Mouse (Mus musculus): ENCODE results near the gene Rgcc.

The Rgcc gene

DNA sequence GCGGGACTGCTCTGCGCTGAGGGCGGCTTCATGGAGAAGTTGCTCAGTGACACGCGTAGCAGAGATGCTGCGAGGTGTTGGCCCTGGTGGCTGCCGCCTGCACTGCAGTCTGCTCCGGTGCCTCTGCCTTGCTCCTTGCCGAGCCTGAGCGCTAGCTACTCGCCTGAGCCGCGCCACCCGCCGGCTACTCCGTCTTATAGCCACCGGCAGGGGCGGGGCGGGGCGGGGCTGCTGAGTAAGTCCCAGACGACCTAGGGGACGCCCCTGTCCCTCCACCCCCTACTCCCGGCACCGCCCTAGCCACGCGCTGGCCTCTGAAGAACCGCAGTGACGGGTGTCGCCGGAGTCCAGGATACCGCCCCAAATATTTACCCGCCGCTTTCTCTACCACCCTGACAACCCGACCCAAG lies at the start of gene Rgcc:
Gene Rgcc (minus strand): TSS at position 180 of the 410 bp plus-strand sequence.
- peak; percentile 87 for DNase-seq (ENCODE audit: low spot score)

DNA sequence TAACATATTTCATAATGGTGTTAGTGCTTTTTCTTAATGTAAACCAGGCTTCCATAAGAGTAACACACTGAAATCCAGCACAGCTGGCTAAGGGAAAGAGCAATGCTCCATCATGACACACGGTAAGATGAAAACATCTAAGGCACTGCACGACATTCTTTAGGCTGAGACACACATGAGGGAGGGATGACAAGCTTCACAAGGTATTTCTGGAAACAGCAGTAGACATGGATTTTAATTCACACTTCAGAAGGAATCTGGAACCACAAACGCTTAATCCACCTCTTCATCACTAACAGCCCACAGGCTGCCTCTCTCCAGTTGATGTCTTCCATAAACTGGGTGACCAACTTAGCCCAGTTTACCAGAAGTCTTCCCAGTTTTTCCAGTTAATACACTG lies 44.9 kb upstream of the Rgcc start:
- no peak for DNase-seq (ENCODE audit: low spot score)

DNA sequence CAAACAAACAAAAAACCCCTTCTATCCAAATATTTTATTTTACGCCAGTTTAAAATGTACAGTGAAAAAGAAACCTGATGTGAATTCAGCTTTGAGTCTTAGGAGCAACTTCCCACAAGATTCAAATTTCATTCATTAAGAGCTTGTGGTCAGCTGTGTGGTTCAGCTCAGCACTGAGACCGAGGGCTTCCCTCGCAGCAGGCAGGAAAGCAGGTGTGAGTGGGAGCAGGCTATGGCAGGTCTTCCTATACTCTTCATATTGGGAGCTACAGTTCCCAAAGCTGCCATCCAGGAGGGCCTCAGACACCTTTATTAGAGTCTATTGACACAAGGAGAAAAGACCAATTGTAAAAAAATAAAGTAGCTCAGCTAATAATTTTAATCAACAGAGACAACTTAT lies 34.2 kb upstream of the Rgcc start:
- no peak for DNase-seq (ENCODE audit: low spot score)

DNA sequence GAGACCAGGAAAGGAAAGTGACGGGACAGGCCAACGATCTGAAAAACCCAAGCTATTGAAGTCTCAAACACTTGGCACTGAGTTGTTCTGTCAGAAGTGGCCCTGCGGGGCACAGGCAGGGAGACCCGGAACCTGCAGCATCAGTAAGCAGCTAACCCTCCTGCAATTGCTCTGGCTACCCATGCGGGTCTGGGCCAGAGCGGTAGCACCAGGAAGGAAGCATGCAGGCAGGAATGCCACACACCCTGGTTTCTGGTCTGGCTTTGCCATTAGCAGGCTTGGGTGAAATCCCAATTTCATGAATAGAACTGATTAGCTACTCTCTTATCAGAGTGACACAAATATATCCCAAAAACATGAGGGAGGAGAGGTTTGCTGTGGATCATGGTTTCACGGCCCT lies 30.5 kb upstream of the Rgcc start:
- no peak for DNase-seq (ENCODE audit: low spot score)

GRCm38 (mm10) chr14:79330944-79331561 lies 29.6 kb upstream of the Rgcc start:
- no peak for DNase-seq (ENCODE audit: low spot score)

DNA sequence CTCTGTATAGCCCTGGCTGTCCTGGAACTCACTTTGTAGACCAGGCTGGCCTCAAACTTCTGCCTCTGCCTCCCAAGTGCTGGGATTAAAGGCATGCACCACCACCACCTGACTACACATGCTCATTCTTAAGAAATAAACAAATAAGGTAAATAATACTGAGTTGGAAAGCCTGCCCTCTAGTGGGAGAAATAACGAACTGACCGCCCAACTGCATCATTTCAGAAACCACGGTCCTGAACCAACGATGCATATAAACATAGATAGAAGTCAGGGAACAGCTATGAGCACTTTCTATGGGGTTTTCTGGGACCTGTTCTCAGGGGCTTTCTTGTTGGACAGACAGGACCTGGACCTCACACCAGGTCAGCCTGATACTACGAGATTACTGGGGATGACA lies 25.6 kb upstream of the Rgcc start:
- no peak for DNase-seq (ENCODE audit: low spot score)

GRCm38 (mm10) chr14:79324112-79324840 lies 22.8 kb upstream of the Rgcc start:
- no peak for DNase-seq (ENCODE audit: low spot score)

DNA sequence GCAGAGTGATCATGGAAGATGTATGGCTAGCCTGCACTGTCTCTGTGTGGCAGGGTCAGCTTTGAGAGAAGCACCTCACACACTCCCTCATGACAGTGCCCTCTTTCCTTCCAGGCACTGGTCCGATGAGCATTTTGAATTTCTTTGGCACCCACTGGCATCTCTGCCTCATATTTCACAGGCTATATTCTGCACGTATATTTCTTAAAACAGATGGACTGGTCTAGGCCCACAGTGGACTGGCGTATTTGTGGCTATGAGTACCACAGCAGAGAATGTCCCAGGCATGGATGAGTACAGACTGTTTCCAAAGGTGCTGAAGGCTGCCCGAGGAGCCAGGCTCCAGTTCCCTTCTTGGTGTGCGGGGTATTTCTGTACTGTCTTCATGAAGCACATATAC lies 20.4 kb upstream of the Rgcc start:
- DNase-seq (ENCODE audit: low spot score) = no peak

DNA sequence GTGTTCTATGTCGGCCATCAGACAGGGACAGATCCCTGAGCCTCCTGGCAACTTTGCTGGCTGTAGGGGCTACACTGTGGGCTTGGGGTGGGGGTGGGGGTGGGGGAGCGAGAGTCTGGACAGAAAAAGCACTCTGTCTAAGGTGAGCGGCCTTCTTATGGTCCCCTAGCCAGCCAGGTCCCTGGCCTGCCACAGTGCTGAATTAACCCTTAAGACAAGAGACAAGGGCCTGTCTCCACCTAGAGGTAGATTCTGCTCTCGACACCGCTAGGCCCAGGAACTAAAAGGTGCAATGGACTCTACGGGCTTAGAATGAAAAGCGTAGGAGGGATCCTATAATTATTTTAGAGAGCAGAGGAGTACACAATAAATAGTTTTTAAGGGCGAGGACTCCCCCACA lies 19.7 kb upstream of the Rgcc start:
- DNase-seq (ENCODE audit: low spot score) = no peak

DNA sequence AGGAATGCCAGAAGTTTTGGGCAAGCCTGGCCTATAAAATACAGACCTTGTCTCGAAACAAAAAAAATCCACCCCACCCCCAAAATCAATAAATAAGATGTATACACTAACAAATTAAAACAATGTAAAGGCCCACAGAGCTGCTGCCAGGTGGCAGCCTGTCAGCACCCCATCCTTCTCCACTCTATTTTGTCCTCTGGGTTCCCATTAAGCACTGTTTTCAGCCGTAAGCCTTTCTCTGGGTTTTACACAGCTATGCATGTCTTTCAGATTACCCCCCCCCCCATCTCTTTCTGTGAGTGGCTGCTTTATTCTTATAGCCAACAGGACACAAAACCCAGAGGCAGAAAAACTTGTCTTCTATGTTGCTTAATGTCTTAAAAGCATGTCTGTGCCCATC lies 16.2 kb upstream of the Rgcc start:
- DNase-seq (ENCODE audit: low spot score) = no peak

- no peak for DNase-seq (ENCODE audit: low spot score)
Observed at GRCm38 (mm10) chr14:79315877-79316276, 14.4 kb upstream of the Rgcc start.

DNA sequence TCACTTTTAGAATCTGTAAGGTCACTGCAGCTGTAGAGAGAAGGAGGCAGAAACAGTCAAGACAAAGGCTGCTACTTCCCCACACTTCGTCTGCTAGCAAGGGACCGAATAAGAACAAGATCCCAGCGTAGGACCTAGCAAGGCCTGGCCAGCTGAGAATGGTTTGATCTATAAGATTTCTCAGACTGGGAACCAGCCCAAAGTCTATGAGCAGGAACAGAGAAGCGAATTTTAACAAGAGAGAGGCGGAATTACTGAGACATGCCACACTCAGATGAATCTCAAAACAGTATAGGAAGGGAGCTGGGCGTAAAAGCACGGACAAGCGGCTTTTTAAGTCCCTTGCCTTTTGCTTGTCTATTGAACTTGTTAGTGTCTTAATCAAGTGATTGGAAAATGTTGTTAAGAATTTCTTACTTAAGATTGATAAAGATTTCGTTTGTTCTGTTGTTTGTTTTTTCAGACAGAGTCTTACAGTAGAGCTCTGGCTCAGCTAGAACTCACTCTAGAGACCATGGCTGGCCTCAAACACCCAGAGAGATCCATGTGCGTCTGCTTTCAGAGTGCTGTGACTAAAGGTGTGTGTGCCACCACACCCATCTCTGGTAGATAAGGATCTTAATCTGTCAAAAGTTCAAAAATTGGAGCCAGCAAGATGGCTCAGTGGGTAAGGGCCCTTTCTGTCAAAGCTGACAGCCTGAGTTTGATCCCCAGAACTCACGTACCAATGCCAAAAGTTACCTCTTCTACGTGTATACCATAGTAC lies 13.0 kb upstream of the Rgcc start:
- no peak for DNase-seq (ENCODE audit: low spot score)

- DNase-seq (ENCODE audit: low spot score) = no peak
Observed at GRCm38 (mm10) chr14:79313439-79314175, 12.2 kb upstream of the Rgcc start.

GRCm38 (mm10) chr14:79312719-79313118 lies 11.3 kb upstream of the Rgcc start:
- DNase-seq (ENCODE audit: low spot score) = no peak

- DNase-seq (ENCODE audit: low spot score) = no peak
Observed at GRCm38 (mm10) chr14:79311918-79312454, 10.5 kb upstream of the Rgcc start.

GRCm38 (mm10) chr14:79309115-79309514 lies 7.7 kb upstream of the Rgcc start:
- no peak for DNase-seq (ENCODE audit: low spot score)

DNA sequence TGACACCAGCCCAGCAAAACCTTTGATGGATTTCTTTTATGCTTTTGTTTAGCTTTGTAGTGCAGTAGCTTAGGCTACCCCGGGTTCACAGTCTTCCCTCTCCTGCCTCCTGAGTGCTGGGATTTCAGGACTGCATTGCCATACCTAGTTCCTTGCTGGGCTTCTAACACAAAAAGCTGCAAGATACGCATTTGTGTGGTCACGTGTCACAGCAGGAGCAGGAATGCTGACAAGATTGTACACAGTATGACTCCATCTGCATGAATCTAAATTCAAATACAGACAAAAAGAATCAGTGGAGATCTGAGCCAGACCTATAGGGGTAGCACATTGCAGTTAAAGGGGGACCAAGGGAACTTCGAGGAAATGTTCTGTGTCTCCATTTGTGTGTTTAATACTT lies 6.9 kb upstream of the Rgcc start:
- no peak for DNase-seq (ENCODE audit: low spot score)

DNA sequence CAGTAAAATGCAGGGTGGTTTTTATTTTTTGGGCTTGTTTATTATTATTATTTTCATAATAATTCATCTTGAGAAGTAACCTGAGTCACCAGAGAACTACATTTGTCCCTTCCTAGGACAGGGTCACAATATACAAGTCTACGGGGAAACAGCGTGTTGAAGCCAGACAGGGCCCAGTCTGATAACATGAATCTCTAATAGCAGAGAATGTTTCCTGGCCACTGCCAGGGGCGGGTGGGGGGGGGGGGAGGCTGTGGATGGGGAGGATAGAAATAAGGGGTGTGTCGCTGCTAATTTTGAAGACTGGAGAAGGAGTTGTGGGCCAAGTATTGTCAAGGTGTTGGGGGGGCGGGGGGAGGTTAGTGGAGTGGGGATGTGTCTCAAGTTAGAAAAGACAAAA lies 6.5 kb upstream of the Rgcc start:
- DNase-seq (ENCODE audit: low spot score) = no peak

- no peak for DNase-seq (ENCODE audit: low spot score)
Observed at GRCm38 (mm10) chr14:79307138-79307537, 5.7 kb upstream of the Rgcc start.

GRCm38 (mm10) chr14:79304873-79305464 lies 3.5 kb upstream of the Rgcc start:
- DNase-seq (ENCODE audit: low spot score) = no peak

- no peak for DNase-seq (ENCODE audit: low spot score)
Observed at GRCm38 (mm10) chr14:79303150-79303549, 1.7 kb upstream of the Rgcc start.
